Mouse (Mus musculus) layer of hippocampus, adult 9-10 months (tissue): Measurements from ENCODE around the gene Ran.

Source experiments
- DNase-seq: peaks from one replicate; pipeline ENCODE4 v3.0.0; 2022; ENCODE audit warnings: low spot score

Ran gene

GRCm38 (mm10) chr5:129015020-129015419, 4.8 kb upstream of the Ran start:
- no peak for DNase-seq

GRCm38 (mm10) chr5:129015540-129015939, 4.3 kb upstream of the Ran start:
- DNase-seq, result no peak

- no peak for DNase-seq
Observed at GRCm38 (mm10) chr5:129016370-129016769, 3.5 kb upstream of the Ran start.

- DNase-seq, result no peak
Observed at GRCm38 (mm10) chr5:129018782-129019489, 933 bp upstream of the Ran start.

GRCm38 (mm10) chr5:129020300-129020668, 415 bp downstream of the Ran start:
- DNase-seq, result no peak

- no peak for DNase-seq
Observed at GRCm38 (mm10) chr5:129020731-129021130, 862 bp downstream of the Ran start.

GRCm38 (mm10) chr5:129025048-129025447, 5.2 kb downstream of the Ran start:
- no peak for DNase-seq

GRCm38 (mm10) chr5:129025725-129026124, 5.9 kb downstream of the Ran start:
- DNase-seq, result no peak

- DNase-seq, result no peak
Observed at GRCm38 (mm10) chr5:129026171-129026570, 6.3 kb downstream of the Ran start.

GRCm38 (mm10) chr5:129026637-129027036, 6.8 kb downstream of the Ran start:
- no peak for DNase-seq

- DNase-seq, result no peak
Observed at GRCm38 (mm10) chr5:129029131-129029723, 9.4 kb downstream of the Ran start.

- no peak for DNase-seq
Observed at GRCm38 (mm10) chr5:129036678-129037077, 16.8 kb downstream of the Ran start.

GRCm38 (mm10) chr5:129037739-129038138, 17.9 kb downstream of the Ran start:
- DNase-seq, result no peak

GRCm38 (mm10) chr5:129045641-129046580, 26.0 kb downstream of the Ran start:
- no peak for DNase-seq

- peak; percentile 82 for DNase-seq
Observed at GRCm38 (mm10) chr5:129049372-129049771, 29.5 kb downstream of the Ran start.

GRCm38 (mm10) chr5:129051910-129052309, 32.0 kb downstream of the Ran start:
- DNase-seq, result no peak

- DNase-seq, result no peak
Observed at GRCm38 (mm10) chr5:129052636-129053355, 32.9 kb downstream of the Ran start.

- DNase-seq, result no peak
Observed at GRCm38 (mm10) chr5:129054675-129055284, 34.9 kb downstream of the Ran start.

GRCm38 (mm10) chr5:129059116-129059515, 39.2 kb downstream of the Ran start:
- DNase-seq, result no peak

- no peak for DNase-seq
Observed at GRCm38 (mm10) chr5:129061579-129061978, 41.7 kb downstream of the Ran start.

GRCm38 (mm10) chr5:129063037-129063791, 43.3 kb downstream of the Ran start:
- DNase-seq, result no peak
